In genomic region chr16:13754400-13755190, GRCm38 (mm10) we compare ENCODE assay signal across 8 mouse cellular contexts. TPM values are rescaled to one million over a fixed set of nuclear protein-coding genes. Genes with fewer than 3 reads are reported as not detected.
A peak's percentile ranks its signal among the peaks of the same experiment; 100 is the strongest.
DNase-seq lines count a peak whose midpoint lies in the region; ATAC-seq and TF ChIP-seq lines count a peak whose summit lies in the region.

No protein-coding gene starts in this region.

- H3K79me2 ChIP-seq in myocyte (ENCODE audit: control insufficient read depth, insufficient read depth) = no peaks in the 10 kb centered on the region

- peak; percentile 95 for DNase-seq in CD4-positive, CD25-positive, alpha-beta regulatory T cell, adult 2 months (ENCODE audit: low read depth, low spot score)
- DNase-seq in c-Kit-negative CD71-positive TER-119-positive erythroid progenitor cells, embryonic 14.5 days (ENCODE audit: low read depth, low spot score) = peak; percentile 77
- peak; percentile 82 for DNase-seq in fibroblast of lung, adult 2 months (ENCODE audit: low read depth)
- peak; percentile 98 for DNase-seq in kidney, postnatal 10 days
- DNase-seq in liver, embryonic 11.5 days (ENCODE audit: low spot score) = peak; percentile 93
- DNase-seq in spleen, postnatal 4 days (ENCODE audit: low spot score in 2 of 2) = peak; percentile 86 to 91

- no peaks in the 10 kb centered on the region for H3K36me3 ChIP-seq in heart, embryonic 14.5 days (ENCODE audit: control insufficient read depth, insufficient read depth, low read length)
- H3K36me3 ChIP-seq in liver, embryonic 11.5 days (ENCODE audit: control insufficient read depth, insufficient read depth, low read length) = no peaks in the 10 kb centered on the region
- no peaks in the 10 kb centered on the region for H3K36me3 ChIP-seq in myocyte (ENCODE audit: control insufficient read depth, insufficient read depth)

- peaks cover 3 to 5% of the 10 kb centered on the region in 2 experiments; a peak in 1 of 4 replicates for H3K4me1 ChIP-seq in heart, embryonic 14.5 days (ENCODE audit: control insufficient read depth in 2 of 2, insufficient read depth in 2 of 2, low read length in 2 of 2)
- H3K4me1 ChIP-seq in liver, embryonic 11.5 days (replicated peaks; ENCODE audit: control insufficient read depth, insufficient read depth, low read length) = peaks cover 4% of the 10 kb centered on the region; the same call in 1 of the 2 replicates

- H3K4me3 ChIP-seq in heart, embryonic 14.5 days (ENCODE audit: control insufficient read depth in 1 of 2, insufficient read depth in 1 of 2, low read depth in 1 of 2, low read length in 2 of 2) = peak overlapping the region; percentile 65 to 91
- peak overlapping the region; percentile 68 for H3K4me3 ChIP-seq in liver, embryonic 11.5 days (ENCODE audit: low read depth, low read length)
- peak overlapping the region; percentile 35 for H3K4me3 ChIP-seq in myocyte

- peak overlapping the region; percentile 74 for H3K9ac ChIP-seq in heart, embryonic 14.5 days (ENCODE audit: low read length)
- peak overlapping the region; percentile 56 for H3K9ac ChIP-seq in liver, embryonic 11.5 days (ENCODE audit: low read depth, low read length)

- under 1% methylated on average over 65 of the region's 65 CpGs for WGBS in heart, embryonic 14.5 days
- under 1% methylated on average over 65 of the region's 65 CpGs for WGBS in liver, embryonic 11.5 days

- H3K9me3 ChIP-seq in heart, embryonic 14.5 days (ENCODE audit: control insufficient read depth, low read length) = no peaks in the 10 kb centered on the region
- H3K9me3 ChIP-seq in liver, embryonic 11.5 days (ENCODE audit: control insufficient read depth, low read length) = no peaks in the 10 kb centered on the region

- H3K27ac ChIP-seq in heart, embryonic 14.5 days (replicated peaks in 1 of 2; ENCODE audit: control insufficient read depth in 1 of 2, insufficient read depth in 1 of 2, low read depth in 2 of 2, low read length in 2 of 2) = no peak overlapping the region
- no peak overlapping the region for H3K27ac ChIP-seq in liver, embryonic 11.5 days (ENCODE audit: low read depth, low read length)

- peak; percentile 93 for ATAC-seq in heart, embryonic 14.5 days (ENCODE audit: insufficient number of reproducible peaks, insufficient read depth, low FRiP score, low read depth)
- peak; percentile 99 for ATAC-seq in liver, embryonic 11.5 days (replicated peaks; ENCODE audit: low FRiP score)

- TF ChIP-seq POLR2A in myocyte (IDR thresholded peaks at IDR 0.05; ENCODE audit: insufficient read length, low read depth) = peak; percentile 47

- no peak overlapping the region for H3ac ChIP-seq in myocyte (ENCODE audit: control insufficient read depth, insufficient read length)

- no peaks in the 10 kb centered on the region for H3K27me3 ChIP-seq in heart, embryonic 14.5 days (ENCODE audit: control insufficient read depth, insufficient read depth, low read length)
- H3K27me3 ChIP-seq in liver, embryonic 11.5 days (replicated peaks; ENCODE audit: control insufficient read depth, insufficient read depth, low read length) = peaks cover 9% of the 10 kb centered on the region; the same call in 1 of the 2 replicates
- no peaks in the 10 kb centered on the region for H3K27me3 ChIP-seq in myocyte (ENCODE audit: control insufficient read depth, insufficient read depth, insufficient read length)

- peak overlapping the region; percentile 99 for H3K4me2 ChIP-seq in heart, embryonic 14.5 days (ENCODE audit: low read length)
- peak overlapping the region; percentile 99 for H3K4me2 ChIP-seq in liver, embryonic 11.5 days
- peak overlapping the region; percentile 88 for H3K4me2 ChIP-seq in myocyte (ENCODE audit: low read depth)

TF ChIP-seq in myocyte, 11 proteins besides CTCF, POLR2A, EP300 and RAD21:
- peak; percentile 49 for TF ChIP-seq POLR2AphosphoS2 (IDR thresholded peaks at IDR 0.05; ENCODE audit: insufficient read length, low read depth)
- TF ChIP-seq REST (IDR thresholded peaks at IDR 0.05; ENCODE audit: insufficient read depth, insufficient read length) = no peak

RNA-seq across cellular contexts. Expression of gene Pla2g10, which starts 23.8 kb away (rescaled TPM):
- polyA plus RNA-seq in heart, embryonic 14.5 days (2014; fragmentation: Nextera tagmentation; extraction: Ambion mirVana) = 0.28 TPM in 1 of 2 replicates, not detected in the other
- polyA plus RNA-seq in liver, embryonic 11.5 days (2014; fragmentation: Nextera tagmentation; extraction: Ambion mirVana) = 0.48 and 1.2 TPM in 2 replicates
- not detected for polyA plus RNA-seq in myocyte (2012; fragmentation: generic; extraction: Trizol)

RNA-seq across cellular contexts. Expression of gene Rrn3, which starts 25.9 kb away (rescaled TPM):
- polyA plus RNA-seq in heart, embryonic 14.5 days (2014; fragmentation: Nextera tagmentation; extraction: Ambion mirVana) = 49.8 and 54.5 TPM in 2 replicates
- polyA plus RNA-seq in liver, embryonic 11.5 days (2014; fragmentation: Nextera tagmentation; extraction: Ambion mirVana) = 67.1 and 77.2 TPM in 2 replicates
- 40.6 TPM for polyA plus RNA-seq in myocyte (2012; fragmentation: generic; extraction: Trizol)
